ENCODE assay signal across 13 mouse cellular contexts in genomic region chr4:128272501-128272900, GRCm38 (mm10). TPM values are rescaled to one million over a fixed set of nuclear protein-coding genes. Genes with fewer than 3 reads are reported as not detected.
A peak's percentile ranks its signal among the peaks of the same experiment; 100 is the strongest.
DNase-seq lines count a peak whose midpoint lies in the region; ATAC-seq lines count a peak whose summit lies in the region.
"Had no signal": no experiment of that assay in that cellular context is flagged by ENCODE, and none has a peak within 500 bp of the region (broad histone marks: within the 10 kb centered on the region; RNA-seq: fewer than 3 reads in every experiment).

No protein-coding gene starts in this region.

- 49% methylated on average over 6 of the region's 6 CpGs for WGBS in hindbrain, embryonic 14.5 days

- no peaks in the 10 kb centered on the region for H3K9me3 ChIP-seq in hindbrain, embryonic 14.5 days (ENCODE audit: control insufficient read depth, low read length)

- no peak overlapping the region for H3K4me3 ChIP-seq in hindbrain, embryonic 14.5 days (replicated peaks; ENCODE audit: low read length)
- H3K4me3 ChIP-seq: liver, embryonic 13.5 days had no signal

- peaks cover 20% of the 10 kb centered on the region; the same call in 1 of the 2 replicates for H3K4me1 ChIP-seq in hindbrain, embryonic 14.5 days (replicated peaks; ENCODE audit: control insufficient read depth, insufficient read depth, low read length)
- H3K4me1 ChIP-seq: liver, embryonic 13.5 days had no signal

- DNase-seq in left cerebral cortex, postnatal 4 days, result peak; percentile 63
- no peak for DNase-seq in left cerebral cortex, adult 18-20 months (ENCODE audit: low spot score in 2 of 2)
- peak; percentile 4 for DNase-seq in cerebellum, adult 11-12 months
- DNase-seq in cerebellum, adult 9-10 months, result peak; percentile 17
- no peak for DNase-seq in hindbrain, embryonic 14.5 days (ENCODE audit: low spot score)
- no peak for DNase-seq in embryo, embryonic 10.5 days (ENCODE audit: low spot score)
- no peak for DNase-seq in liver
- DNase-seq: kidney, adult 18-20 months; liver, embryonic 13.5 days; lung, postnatal 4 days had no signal

- intact Hi-C loops in left cerebral cortex, postnatal 4 days (cut with DNase I), result no loop called here

- no peaks in the 10 kb centered on the region for H3K36me3 ChIP-seq in hindbrain, embryonic 14.5 days (replicated peaks; ENCODE audit: control insufficient read depth, insufficient read depth)
- H3K36me3 ChIP-seq: liver, embryonic 13.5 days had no signal

- no peak overlapping the region for H3K4me2 ChIP-seq in hindbrain, embryonic 14.5 days (replicated peaks)
- H3K4me2 ChIP-seq: liver, embryonic 13.5 days had no signal

- no peak for ATAC-seq in hindbrain, embryonic 14.5 days (ENCODE audit: low FRiP score)

- H3K27me3 ChIP-seq in hindbrain, embryonic 14.5 days (ENCODE audit: control insufficient read depth, insufficient read depth, low read length), result no peaks in the 10 kb centered on the region
- H3K27me3 ChIP-seq: CH12.LX; liver, embryonic 13.5 days had no signal

- H3K27ac ChIP-seq in hindbrain, embryonic 14.5 days, result peak overlapping the region; percentile 36; the same call in 1 of the 2 replicates
- H3K27ac ChIP-seq: liver, embryonic 13.5 days had no signal

- H3K9ac ChIP-seq in hindbrain, embryonic 14.5 days, result no peak overlapping the region
- H3K9ac ChIP-seq: liver, embryonic 13.5 days had no signal

RNA-seq across cellular contexts. Expression of gene Hmgb4, which starts 11.7 kb away (rescaled TPM):
- total RNA-seq in left cerebral cortex, postnatal 4 days (2021), result not detected
- total RNA-seq in left cerebral cortex, adult 18-20 months (2021), result not detected
- not detected in 2 replicates for polyA plus RNA-seq in hindbrain, embryonic 14.5 days (2014; fragmentation: Nextera tagmentation; extraction: Ambion mirVana)
- total RNA-seq: CH12.LX; heart, postnatal 25 days had no signal
- polyA plus RNA-seq: embryonic facial prominence, embryonic 11.5 days; liver, embryonic 13.5 days had no signal

Comparison
In these comparisons a context has a peak if more than half of its experiments do, and no peak if none do; other contexts are left out.
1. DNase-seq: peak in left cerebral cortex, postnatal 4 days (single experiment), cerebellum, adult 11-12 months (single experiment) and cerebellum, adult 9-10 months (single experiment); none in left cerebral cortex, adult 18-20 months (0 of 2), hindbrain, embryonic 14.5 days (single experiment), embryo, embryonic 10.5 days (single experiment) and liver (single experiment).